Mouse (Mus musculus) ES-E14 (cell line): Measurements from ENCODE around the gene Ss18l2.

Experiments
- CHD2 ChIP-seq: IDR thresholded peaks from 2 replicates; pipeline ENCODE4 v1.6.1; 2014; ENCODE audit warnings: mild to moderate bottlenecking, low read depth, low read length, inconsistent platforms
- MAFK ChIP-seq: IDR thresholded peaks from 2 replicates; pipeline ENCODE4 v1.6.1; 2014; ENCODE audit warnings: mild to moderate bottlenecking, low read depth, low read length, inconsistent platforms; ENCODE audit not compliant: insufficient read depth
- ZC3H11A ChIP-seq: IDR thresholded peaks from 2 replicates; pipeline ENCODE4 v1.6.1; 2012; ENCODE audit warnings: low read depth, mild to moderate bottlenecking, inconsistent platforms, low read length, borderline replicate concordance
- ZNF384 ChIP-seq: IDR thresholded peaks from 2 replicates; pipeline ENCODE4 v1.6.1; 2012; ENCODE audit warnings: low read depth, low read length, inconsistent platforms

GRCm38 (mm10) chr9:121707801-121708200 is 2.3 kb upstream of the Ss18l2 start:
- TF ChIP-seq ZNF384 (no peak), ZC3H11A (no peak), CHD2 (no peak), MAFK (no peak)
